Mouse (Mus musculus) midbrain, embryonic 10.5 days (tissue): ENCODE results near the gene Klri1. TPM values are rescaled to one million over a fixed set of nuclear protein-coding genes. Genes with fewer than 3 reads are reported as not detected.
"Not testable (repeated sequence)": the region's sequence is repeated elsewhere in the genome, so short reads cannot be mapped to it uniquely, and the experiment has no call there.

Experiments
- DNase-seq: peaks from one replicate; pipeline ENCODE4 v3.0.0-alpha.2; 2017; ENCODE audit warnings: low spot score
- H3K27ac ChIP-seq: fragments of 300-500 bp; sonication (generic); replicated peaks from 2 replicates; pipeline ENCODE4 v1.5.1; 2016; ENCODE audit warnings: mild to moderate bottlenecking
- H3K27me3 ChIP-seq: fragments of 300-500 bp; sonication (generic); 2 replicates; pipeline ENCODE4 v1.6.1; 2016; ENCODE audit warnings: low read depth, mild to moderate bottlenecking; ENCODE audit not compliant: poor library complexity, severe bottlenecking
- H3K36me3 ChIP-seq: fragments of 300-500 bp; sonication (generic); 2 replicates; pipeline ENCODE4 v1.6.1; 2016; ENCODE audit warnings: mild to moderate bottlenecking, moderate library complexity
- H3K4me1 ChIP-seq: fragments of 300-500 bp; sonication (generic); 2 replicates; pipeline ENCODE4 v1.6.1; 2016
- H3K4me3 ChIP-seq: fragments of 300-500 bp; sonication (generic); 2 replicates; pipeline ENCODE4 v1.5.1; 2016; ENCODE audit warnings: mild to moderate bottlenecking, moderate library complexity
- H3K9me3 ChIP-seq: fragments of 300-500 bp; sonication (generic); replicated peaks from 2 replicates; pipeline ENCODE4 v1.6.1; 2016; ENCODE audit warnings: mild to moderate bottlenecking
- WGBS: fragments of 180-500 bp; shearing (Covaris S2); methylation state at CpG from one replicate; pipeline ENCODE4 v1.1.7; 2016; 5-methylcytosine and 5-hydroxymethylcytosine counted together
- polyA plus RNA-seq: library from polyadenylated mRNA; unstranded; fragments of >200 nt; fragmentation: Nextera tagmentation; extraction: Ambion mirVana; gene quantifications from 2 replicates; pipeline ENCODE4 v1.2.1, GENCODE M21; 2016

Gene Klri1
- polyA plus RNA-seq: not detected in 2 replicates

DNA sequence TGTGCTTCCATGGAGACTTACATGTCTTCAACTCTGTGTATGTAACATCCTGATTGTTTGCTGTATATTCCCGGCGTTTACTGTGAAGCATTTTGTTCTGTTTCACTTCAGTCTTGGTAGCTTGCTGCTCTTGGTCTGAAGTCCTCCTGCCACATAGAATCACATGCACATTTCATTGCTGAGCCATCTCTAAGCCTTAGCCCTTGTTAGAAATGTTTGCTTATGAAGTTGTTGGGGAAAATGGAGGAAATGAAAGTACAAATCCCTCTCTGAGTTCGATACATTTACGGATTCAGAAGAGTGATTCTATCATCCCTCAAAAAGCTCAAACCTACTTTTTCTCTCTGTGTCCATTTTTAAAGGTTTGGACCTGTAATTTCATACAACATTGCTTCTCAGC is at the start of gene Klri1:
Gene Klri1 (minus strand): TSS at position 101 of the 400 bp plus-strand sequence.
- no peak within 1 kb of the TSS for H3K4me3 ChIP-seq
- H3K36me3 ChIP-seq: no peaks in the 10 kb centered on the region
- 95% methylated on average over 4 of the region's 4 CpGs for WGBS
- H3K27me3 ChIP-seq: no peaks in the 10 kb centered on the region
- DNase-seq: no peak
- H3K4me1 ChIP-seq: no peaks in the 10 kb centered on the region
- no peak within 1 kb of the TSS for H3K27ac ChIP-seq
- H3K9me3 ChIP-seq: no peaks in the 10 kb centered on the region

DNA sequence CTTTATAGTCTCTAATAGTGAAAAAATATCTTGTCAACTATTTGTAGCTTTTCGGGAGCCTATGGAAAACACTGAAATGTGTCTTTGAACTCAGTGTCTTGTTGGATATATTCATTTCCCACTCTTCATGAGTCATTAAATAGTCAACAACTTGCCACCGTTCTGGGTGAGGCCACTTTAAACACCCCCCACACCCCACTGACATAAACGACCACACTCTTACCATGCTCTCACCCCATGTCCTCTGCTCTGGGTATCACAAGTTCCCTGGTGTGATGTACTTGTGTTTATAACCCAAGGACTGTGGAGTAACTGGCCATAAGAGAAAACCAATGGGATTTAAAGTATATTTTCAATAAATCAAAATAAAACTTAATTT is 30.7 kb upstream of the Klri1 start:
- Histone ChIP-seq H3K27ac (no peak overlapping the region), H3K4me3 (no peak overlapping the region), H3K4me1 (no peaks in the 10 kb centered on the region), H3K27me3 (no peaks in the 10 kb centered on the region), H3K9me3 (peaks cover 6% of the 10 kb centered on the region; the same call in 1 of the 2 replicates), H3K36me3 (no peaks in the 10 kb centered on the region)
- DNase-seq: no peak
- 77% methylated on average over 3 of the region's 3 CpGs for WGBS

DNA sequence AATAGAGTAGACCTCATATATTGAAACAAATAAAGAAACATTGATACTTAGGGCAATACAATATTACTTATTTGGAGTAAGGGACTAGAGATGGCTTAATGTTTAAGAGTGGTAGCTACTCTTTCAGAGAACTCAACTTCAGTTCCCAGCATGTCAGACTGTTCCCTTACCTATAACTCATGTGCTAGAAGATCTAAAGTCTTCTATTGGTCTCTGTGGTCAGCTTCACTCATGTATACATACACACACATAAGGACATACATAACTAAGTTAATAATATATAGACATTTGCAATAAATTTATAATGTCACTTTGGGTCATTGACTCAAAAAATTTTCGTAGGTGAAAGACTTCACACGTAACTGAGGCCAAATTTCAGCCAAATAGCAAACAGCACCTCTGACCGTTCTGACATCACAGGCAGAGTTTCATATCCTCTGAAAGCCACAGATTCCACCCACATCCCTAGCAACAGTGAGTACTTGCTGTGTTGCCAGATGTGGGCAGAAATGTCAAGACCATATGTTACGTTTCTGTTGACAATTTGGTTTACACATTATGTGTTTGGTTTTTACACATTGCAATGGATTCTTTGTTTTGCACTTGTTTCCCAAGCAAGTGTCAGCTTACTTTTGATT is 30.2 kb upstream of the Klri1 start:
- H3K4me1 ChIP-seq: no peaks in the 10 kb centered on the region
- H3K9me3 ChIP-seq: peaks cover 6% of the 10 kb centered on the region; the same call in 1 of the 2 replicates
- no peaks in the 10 kb centered on the region for H3K36me3 ChIP-seq
- H3K27me3 ChIP-seq: no peaks in the 10 kb centered on the region
- no peak for DNase-seq
- no peak overlapping the region for H3K4me3 ChIP-seq
- WGBS: 82% methylated on average over 4 of the region's 4 CpGs
- no peak overlapping the region for H3K27ac ChIP-seq

DNA sequence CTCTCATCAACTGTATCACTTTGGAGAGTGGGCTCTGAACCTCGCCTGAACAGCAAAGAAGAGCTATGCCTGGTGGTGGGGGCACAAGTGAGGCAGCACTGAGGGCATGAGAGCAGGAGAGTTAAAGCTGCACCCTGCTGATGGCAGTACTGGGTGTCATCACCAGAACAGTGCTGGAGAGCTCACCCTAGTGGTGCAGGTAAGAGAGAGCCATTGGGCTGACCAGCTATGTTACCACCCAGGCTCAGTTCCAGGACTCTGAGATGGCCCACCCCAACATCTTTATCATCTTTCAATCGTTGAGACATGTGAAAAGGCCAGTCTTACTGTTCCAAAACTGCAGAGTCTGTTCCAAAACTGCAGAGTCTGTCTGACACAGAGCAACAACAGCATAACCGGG is 29.2 kb upstream of the Klri1 start:
- Histone ChIP-seq H3K27ac (no peak overlapping the region), H3K36me3 (no peaks in the 10 kb centered on the region), H3K27me3 (no peaks in the 10 kb centered on the region), H3K4me3 (no peak overlapping the region), H3K9me3 (peaks cover 6% of the 10 kb centered on the region; the same call in 1 of the 2 replicates), H3K4me1 (no peaks in the 10 kb centered on the region)
- 72% methylated on average over 3 of the region's 3 CpGs for WGBS
- no peak for DNase-seq

DNA sequence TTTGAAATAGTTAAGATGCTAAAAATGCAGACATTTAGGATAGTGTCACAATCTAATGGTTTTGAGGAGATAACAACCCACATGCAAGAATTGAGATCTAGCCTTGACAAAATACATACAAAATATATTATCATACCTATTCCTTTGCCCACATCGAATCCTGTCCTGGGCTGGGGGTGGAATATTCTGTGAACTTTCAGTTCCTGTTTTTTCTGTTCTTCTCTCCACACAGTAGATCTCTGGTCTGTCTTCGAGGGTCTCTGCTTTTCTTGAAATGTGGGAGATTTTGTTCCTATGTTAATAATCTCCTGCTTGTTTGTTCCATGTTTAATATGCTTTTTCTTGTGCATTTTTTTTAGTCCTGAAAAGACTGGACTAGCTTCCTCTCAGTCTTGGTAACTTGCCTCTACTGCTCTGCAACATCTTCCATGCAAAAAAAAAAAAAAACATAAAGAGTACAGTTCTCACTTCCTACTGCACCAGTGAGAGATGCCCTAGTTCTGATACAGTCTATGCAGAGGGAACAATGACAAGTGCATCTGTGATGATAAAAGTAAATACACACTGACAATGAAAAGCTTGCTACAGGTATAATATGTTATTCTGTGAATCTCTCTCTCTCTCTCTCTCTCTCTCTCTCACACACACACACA is 23.3 kb upstream of the Klri1 start, which contains the start of gene Klri2:
Gene Klri2 (minus strand): TSS at position 416 of the 653 bp plus-strand sequence.
- DNase-seq: no peak
- H3K27ac ChIP-seq: no peak within 1 kb of the TSS
- H3K36me3 ChIP-seq: no peaks in the 10 kb centered on the region
- no peak within 1 kb of the TSS for H3K4me3 ChIP-seq
- no peaks in the 10 kb centered on the region for H3K4me1 ChIP-seq
- H3K9me3 ChIP-seq: no peaks in the 10 kb centered on the region
- WGBS: 81% methylated on average over 2 of the region's 2 CpGs
- H3K27me3 ChIP-seq: no peaks in the 10 kb centered on the region

DNA sequence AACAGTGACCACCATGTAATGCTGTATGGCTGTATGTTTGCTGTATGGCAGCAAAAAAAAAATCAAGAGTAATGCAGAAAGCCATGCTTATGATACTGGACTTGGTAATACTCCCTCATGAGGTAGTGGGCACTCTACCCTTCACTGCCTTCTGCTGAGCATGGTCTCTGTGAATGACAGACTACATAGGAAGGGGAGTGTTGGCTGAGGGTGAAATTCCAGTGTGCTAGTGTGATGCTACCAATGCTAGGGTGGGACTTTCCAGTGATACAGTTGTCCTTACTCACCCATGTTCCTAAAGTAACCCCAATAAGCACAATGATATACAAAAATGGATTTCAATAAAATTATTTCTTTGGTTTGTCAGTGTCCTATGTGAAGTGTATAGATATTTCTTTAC is 19.5 kb upstream of the Klri1 start:
- no peak overlapping the region for H3K4me3 ChIP-seq
- H3K4me1 ChIP-seq: no peaks in the 10 kb centered on the region
- H3K9me3 ChIP-seq: no peaks in the 10 kb centered on the region
- H3K27me3 ChIP-seq: no peaks in the 10 kb centered on the region
- H3K36me3 ChIP-seq: no peaks in the 10 kb centered on the region
- H3K27ac ChIP-seq: no peak overlapping the region
- DNase-seq: no peak

DNA sequence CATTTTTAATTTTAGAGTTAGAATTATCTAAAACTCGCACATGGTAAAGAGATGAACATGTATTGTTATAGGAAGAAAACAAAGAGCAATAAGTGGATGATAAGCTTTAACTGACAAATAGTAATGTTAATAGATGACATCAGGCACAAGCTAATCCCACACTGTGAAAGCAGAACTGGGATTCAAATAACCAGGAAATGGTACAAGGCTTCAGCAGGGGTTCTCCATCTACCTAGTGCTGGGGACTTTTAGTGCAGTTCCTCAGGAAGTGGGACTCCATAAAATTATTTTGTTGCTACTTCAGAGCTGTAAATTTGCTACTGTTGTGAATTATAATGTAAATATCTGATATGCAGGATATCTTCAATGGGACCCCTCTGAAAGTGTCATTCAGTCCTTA is 10.3 kb upstream of the Klri1 start:
- no peak for DNase-seq

DNA sequence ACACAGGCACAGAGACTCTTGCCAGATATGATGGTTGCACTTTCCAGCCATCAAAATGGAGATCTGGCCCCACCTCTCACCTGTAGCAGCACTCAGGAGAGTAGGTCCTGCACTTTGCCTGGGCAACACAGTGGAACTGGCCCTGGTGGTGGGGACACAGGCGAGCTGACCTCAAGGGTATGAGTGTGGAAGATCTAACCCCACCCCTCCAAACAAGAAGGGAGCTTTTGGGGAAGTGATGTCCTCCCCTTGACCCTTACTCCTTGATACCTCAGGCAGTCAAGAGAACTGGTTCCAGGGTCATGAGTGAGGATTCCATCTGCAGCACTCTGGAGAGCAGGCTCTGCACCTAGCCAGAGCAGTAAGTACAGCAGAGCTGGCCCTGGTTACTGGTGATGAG is 4.5 kb upstream of the Klri1 start:
- no peak for DNase-seq
- Histone ChIP-seq H3K4me3 (no peak overlapping the region), H3K4me1 (no peaks in the 10 kb centered on the region), H3K27me3 (no peaks in the 10 kb centered on the region), H3K9me3 (no peaks in the 10 kb centered on the region), H3K36me3 (no peaks in the 10 kb centered on the region), H3K27ac (no peak overlapping the region)
- WGBS: 65% methylated on average over 1 of the region's 1 CpGs

More for the DNA sequence above, 10.3 kb upstream of the Klri1 start:
- Histone ChIP-seq H3K4me1 (no peaks in the 10 kb centered on the region), H3K4me3 (no peak overlapping the region), H3K9me3 (no peaks in the 10 kb centered on the region), H3K27me3 (no peaks in the 10 kb centered on the region), H3K36me3 (no peaks in the 10 kb centered on the region), H3K27ac (no peak overlapping the region)
- 86% methylated on average over 1 of the region's 1 CpGs for WGBS

DNA sequence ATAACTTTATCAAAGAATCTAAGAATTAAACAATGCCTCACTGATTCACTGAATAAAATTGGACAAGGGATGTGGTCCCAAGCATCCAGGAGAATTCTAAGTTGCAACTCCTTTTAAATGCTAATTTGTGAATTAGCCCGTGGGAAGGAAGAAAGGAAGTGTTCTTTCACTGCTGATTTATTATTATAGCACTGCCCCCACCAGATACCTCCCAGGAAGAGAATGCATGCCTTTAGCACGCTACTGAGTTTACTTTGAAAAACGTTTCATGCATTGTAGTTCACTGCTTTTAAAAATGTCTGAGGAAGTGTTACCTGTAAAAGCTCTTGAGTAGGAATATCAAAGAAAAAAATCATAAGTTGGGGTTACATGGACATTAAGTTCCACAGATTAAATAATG is 3.6 kb upstream of the Klri1 start:
- Histone ChIP-seq H3K36me3 (no peaks in the 10 kb centered on the region), H3K9me3 (no peaks in the 10 kb centered on the region), H3K4me1 (no peaks in the 10 kb centered on the region), H3K4me3 (no peak overlapping the region), H3K27me3 (no peaks in the 10 kb centered on the region), H3K27ac (no peak overlapping the region)
- WGBS: 37% methylated on average over 3 of the region's 3 CpGs
- no peak for DNase-seq

DNA sequence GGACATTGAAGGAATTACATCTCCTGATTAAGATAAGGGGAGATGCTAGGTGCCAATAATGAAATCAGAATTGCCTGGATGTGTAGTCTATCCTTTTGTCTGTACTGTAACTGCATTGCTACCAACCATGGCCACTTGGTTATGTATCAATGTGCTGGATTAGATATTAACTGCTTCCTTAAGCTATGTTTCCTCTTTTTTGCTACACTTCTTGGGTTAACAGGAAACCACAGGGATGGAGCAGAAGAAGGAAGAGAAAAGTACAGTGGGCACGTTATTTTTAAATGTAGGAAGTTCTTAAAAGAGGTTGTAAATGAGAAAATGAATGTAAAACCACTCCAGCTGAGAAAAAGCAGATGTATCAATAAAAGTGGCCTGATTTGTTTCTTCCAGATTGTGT is 3.4 kb downstream of the Klri1 start:
- H3K9me3 ChIP-seq: no peaks in the 10 kb centered on the region; the same call in 1 of the 2 replicates
- H3K27ac ChIP-seq: no peak overlapping the region
- no peaks in the 10 kb centered on the region for H3K27me3 ChIP-seq
- no peak overlapping the region for H3K4me3 ChIP-seq
- no peaks in the 10 kb centered on the region for H3K4me1 ChIP-seq
- DNase-seq: no peak
- H3K36me3 ChIP-seq: no peaks in the 10 kb centered on the region
- 43% methylated on average over 1 of the region's 1 CpGs for WGBS

DNA sequence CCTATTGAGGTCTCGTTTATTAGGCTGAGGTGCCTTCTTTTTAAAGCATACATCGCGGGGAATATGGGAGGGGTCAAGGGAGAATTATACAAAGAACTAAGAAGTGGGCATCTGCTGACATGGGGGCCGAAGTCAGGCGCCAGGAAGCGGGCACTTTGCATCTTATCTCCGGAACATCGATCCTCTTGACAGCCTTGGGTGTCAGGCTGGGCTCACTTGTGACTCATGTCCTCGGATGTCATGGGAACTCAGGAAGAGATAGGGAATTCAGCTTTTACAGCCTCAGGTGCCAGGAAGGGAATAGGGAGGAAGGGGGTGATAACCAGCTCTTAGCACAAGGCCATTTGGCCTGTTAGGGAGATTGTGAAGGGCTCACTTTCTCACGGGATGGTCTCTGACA is 25.5 kb downstream of the Klri1 start:
- not testable (repeated sequence) for H3K36me3 ChIP-seq, DNase-seq, H3K4me3 ChIP-seq, H3K27ac ChIP-seq, H3K27me3 ChIP-seq, H3K9me3 ChIP-seq, H3K4me1 ChIP-seq
- WGBS: 88% methylated on average over 10 of the region's 10 CpGs

DNA sequence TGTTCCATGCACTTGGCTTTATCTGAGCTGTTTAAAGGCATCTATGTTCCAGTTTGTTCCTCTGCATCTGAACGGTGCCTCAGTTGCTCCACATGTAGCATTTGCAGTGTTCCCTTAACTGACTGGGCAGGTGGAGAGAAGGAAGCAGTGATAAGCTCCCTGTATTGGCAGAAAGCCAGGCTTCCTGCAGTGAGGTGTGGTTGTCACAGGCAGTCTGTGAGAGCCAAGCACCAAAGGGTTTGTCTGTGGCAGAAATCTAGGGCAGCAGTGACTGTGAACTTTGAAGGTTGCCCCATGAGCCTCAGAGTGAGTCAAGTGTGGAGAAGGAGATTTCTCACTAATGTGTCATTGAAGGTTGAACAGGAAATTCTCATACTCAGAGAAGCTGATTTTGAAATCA is 36.6 kb downstream of the Klri1 start:
- Histone ChIP-seq H3K4me1 (no peaks in the 10 kb centered on the region), H3K4me3 (no peak overlapping the region), H3K27ac (no peak overlapping the region), H3K27me3 (no peaks in the 10 kb centered on the region), H3K36me3 (no peaks in the 10 kb centered on the region), H3K9me3 (no peaks in the 10 kb centered on the region)
- WGBS: 88% methylated on average over 1 of the region's 1 CpGs
- no peak for DNase-seq

DNA sequence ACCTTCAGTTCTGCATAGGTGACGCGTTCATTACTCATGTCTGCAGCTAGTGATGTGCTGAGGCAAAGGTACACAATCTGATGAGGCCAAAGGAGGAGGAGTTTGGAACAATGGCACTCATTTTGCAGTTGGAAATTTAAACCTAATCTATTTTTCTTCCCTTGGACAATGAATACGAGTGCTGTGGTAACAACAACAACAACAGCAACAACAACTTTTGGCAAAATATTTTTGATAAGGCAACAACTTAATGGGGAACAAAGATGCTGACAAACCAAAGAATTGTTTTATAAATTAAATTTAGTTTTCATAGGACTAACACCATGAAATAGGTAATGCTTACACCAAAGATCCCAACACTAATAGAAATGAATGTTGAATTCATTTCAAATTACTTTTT is 38.1 kb downstream of the Klri1 start, which contains the start of gene Klrc1:
Gene Klrc1 (minus strand): TSS at position 101 of the 400 bp plus-strand sequence.
- WGBS: 81% methylated on average over 3 of the region's 3 CpGs
- no peak for DNase-seq
- Histone ChIP-seq H3K36me3 (no peaks in the 10 kb centered on the region), H3K27me3 (no peaks in the 10 kb centered on the region), H3K9me3 (no peaks in the 10 kb centered on the region), H3K4me1 (no peaks in the 10 kb centered on the region), H3K4me3 (no peak within 1 kb of the TSS), H3K27ac (no peak within 1 kb of the TSS)
